Mouse (Mus musculus): Measurements from ENCODE around the gene Gm5799.
"Not testable (repeated sequence)": the region's sequence is repeated elsewhere in the genome, so short reads cannot be mapped to it uniquely, and the experiment has no call there.

GRCm38 (mm10) chr14:43577969-43578368 lies 34.6 kb downstream of the Gm5799 start:
- TF ChIP-seq CTCF (conservative IDR thresholded peaks at IDR 0.05; ENCODE audit: low read length); POU5F1 (IDR thresholded peaks at IDR 0.05; ENCODE audit: borderline replicate concordance, low read length): not testable (repeated sequence)
